Mouse (Mus musculus) liver, embryonic 14.5 days (tissue): Measurements from ENCODE around the gene Mgat1.
"Not testable (repeated sequence)": the region's sequence is repeated elsewhere in the genome, so short reads cannot be mapped to it uniquely, and the experiment has no call there.

Experiments
- CTCF ChIP-seq: IDR thresholded peaks from 2 replicates; pipeline ENCODE4 v1.5.1; 2016; ENCODE audit warnings: antibody characterized with exemption, low read depth, control low read depth
- EP300 ChIP-seq: IDR thresholded peaks from 2 replicates; pipeline ENCODE4 v1.6.1; 2016; ENCODE audit warnings: antibody characterized with exemption, low read depth

GRCm38 (mm10) chr11:49308547-49308946 lies 64.6 kb downstream of the Mgat1 start:
- not testable (repeated sequence) for TF ChIP-seq CTCF, EP300
